Mouse (Mus musculus): ENCODE data around the gene Rmi1. TPM values are rescaled to one million over a fixed set of nuclear protein-coding genes. Genes with fewer than 3 reads are reported as not detected.
"Not testable (repeated sequence)": the region's sequence is repeated elsewhere in the genome, so short reads cannot be mapped to it uniquely, and the experiment has no call there.

Rmi1 gene
- polyA plus RNA-seq (2015; fragmentation: Nextera tagmentation; extraction: Ambion mirVana), result 28.0 and 28.4 TPM in 2 replicates

GRCm38 (mm10) chr13:58402003-58402743 lies at the start of gene Rmi1:
Rmi1 (plus strand) TSS chr13:58402248.
- peaks cover 16% of the 10 kb centered on the region for H3K36me3 ChIP-seq (ENCODE audit: poor library complexity, severe bottlenecking)
- H3K27me3 ChIP-seq, result no peaks in the 10 kb centered on the region
- H3K4me3 ChIP-seq, result peak within 1 kb of the TSS; percentile 99
- peaks cover 17% of the 10 kb centered on the region for H3K4me1 ChIP-seq
- H3K4me2 ChIP-seq, result peak within 1 kb of the TSS; percentile 82
- no peaks in the 10 kb centered on the region for H3K9me3 ChIP-seq (replicated peaks)
- under 1% methylated on average over 87 of the region's 91 CpGs for WGBS
- H3K27ac ChIP-seq, result peak within 1 kb of the TSS; percentile 100
- peak; percentile 95 for ATAC-seq
- H3K9ac ChIP-seq, result peak within 1 kb of the TSS; percentile 100

DNA sequence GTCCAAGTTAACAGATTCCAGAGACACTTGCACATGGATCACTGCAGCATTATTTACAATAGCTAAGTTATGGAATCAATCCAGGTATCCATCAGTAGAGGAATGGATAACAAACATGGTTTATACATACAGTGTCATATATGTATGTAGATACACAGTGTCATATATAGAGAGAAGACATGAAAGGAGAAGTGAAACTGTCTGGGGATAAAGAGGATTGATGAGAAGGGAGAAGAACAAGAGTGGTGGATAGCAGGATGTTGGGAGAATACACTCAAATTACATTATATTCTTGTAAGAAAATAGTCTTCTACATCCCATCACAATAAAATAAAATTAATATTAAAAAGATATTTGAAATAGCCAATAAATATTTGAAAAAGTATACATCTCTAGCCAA lies 49.1 kb upstream of the Rmi1 start:
- Histone ChIP-seq H3K4me3 (no peak overlapping the region), H3K9me3 (replicated peaks) (no peaks in the 10 kb centered on the region), H3K27me3 (no peaks in the 10 kb centered on the region), H3K27ac (no peak overlapping the region), H3K4me1 (no peaks in the 10 kb centered on the region), H3K4me2 (no peak overlapping the region), H3K9ac (no peak overlapping the region), H3K36me3 (ENCODE audit: poor library complexity, severe bottlenecking) (no peaks in the 10 kb centered on the region)
- ATAC-seq, result no peak

GRCm38 (mm10) chr13:58358629-58359303 lies 43.3 kb upstream of the Rmi1 start, which contains the start of gene Kif27:
Kif27 (minus strand) TSS chr13:58359122.
- H3K36me3 ChIP-seq (ENCODE audit: poor library complexity, severe bottlenecking), result no peaks in the 10 kb centered on the region
- no peak within 1 kb of the TSS for H3K27ac ChIP-seq
- H3K4me1 ChIP-seq, result 0 out of 2 replicates have a peak, but pooled peaks cover 3% of the 10 kb centered on the region
- H3K4me3 ChIP-seq, result peak within 1 kb of the TSS; percentile 74
- peak; percentile 99 for ATAC-seq
- peak within 1 kb of the TSS; percentile 95 for H3K4me2 ChIP-seq
- no peaks in the 10 kb centered on the region for H3K27me3 ChIP-seq
- under 1% methylated on average over 46 of the region's 85 CpGs for WGBS
- no peaks in the 10 kb centered on the region for H3K9me3 ChIP-seq (replicated peaks)
- peak within 1 kb of the TSS; percentile 80 for H3K9ac ChIP-seq

DNA sequence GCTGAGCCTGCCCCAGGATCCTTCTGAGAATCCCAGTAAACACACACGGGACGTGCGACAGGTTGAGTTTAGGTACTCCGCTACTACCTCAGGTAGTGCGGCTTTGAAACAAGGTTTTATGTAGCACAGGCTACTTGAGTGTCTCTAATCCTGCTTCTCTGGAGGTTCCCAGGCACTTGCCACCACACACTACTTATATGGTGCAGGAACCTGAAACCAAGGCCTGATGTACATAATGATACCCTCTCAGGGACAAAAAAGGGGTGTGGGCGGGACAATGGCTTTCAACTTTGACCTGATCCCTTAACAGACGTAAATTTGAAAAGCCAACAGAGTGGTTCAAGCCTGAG lies 42.8 kb upstream of the Rmi1 start:
- H3K4me2 ChIP-seq, result peak overlapping the region; percentile 95
- WGBS, result 3% methylated on average over 7 of the region's 7 CpGs
- peak overlapping the region; percentile 80 for H3K9ac ChIP-seq
- H3K27ac ChIP-seq, result no peak overlapping the region
- no peaks in the 10 kb centered on the region for H3K27me3 ChIP-seq
- ATAC-seq, result no peak
- H3K4me3 ChIP-seq, result peak overlapping the region; percentile 74
- H3K36me3 ChIP-seq (ENCODE audit: poor library complexity, severe bottlenecking), result no peaks in the 10 kb centered on the region
- H3K9me3 ChIP-seq (replicated peaks), result no peaks in the 10 kb centered on the region
- 0 out of 2 replicates have a peak, but pooled peaks cover 3% of the 10 kb centered on the region for H3K4me1 ChIP-seq

- ATAC-seq, result no peak
- Histone ChIP-seq H3K9me3 (replicated peaks) (no peaks in the 10 kb centered on the region), H3K27ac (no peak overlapping the region), H3K27me3 (no peaks in the 10 kb centered on the region), H3K36me3 (ENCODE audit: poor library complexity, severe bottlenecking) (no peaks in the 10 kb centered on the region), H3K4me3 (no peak overlapping the region), H3K4me1 (no peaks in the 10 kb centered on the region), H3K9ac (no peak overlapping the region), H3K4me2 (no peak overlapping the region)
- WGBS, result 79% methylated on average over 8 of the region's 8 CpGs
These were observed 37.5 kb upstream of the Rmi1 start for GRCm38 (mm10) chr13:58364353-58365175.

GRCm38 (mm10) chr13:58365179-58365578 lies 36.9 kb upstream of the Rmi1 start:
- H3K4me1 ChIP-seq; H3K36me3 ChIP-seq (ENCODE audit: poor library complexity, severe bottlenecking); H3K9ac ChIP-seq; ATAC-seq; H3K4me3 ChIP-seq; H3K9me3 ChIP-seq (replicated peaks); H3K27me3 ChIP-seq; H3K27ac ChIP-seq; H3K4me2 ChIP-seq: not testable (repeated sequence)
- 84% methylated on average over 8 of the region's 8 CpGs for WGBS

GRCm38 (mm10) chr13:58366373-58366772 lies 35.7 kb upstream of the Rmi1 start:
- no peak overlapping the region for H3K4me2 ChIP-seq
- no peaks in the 10 kb centered on the region for H3K9me3 ChIP-seq (replicated peaks)
- H3K36me3 ChIP-seq (ENCODE audit: poor library complexity, severe bottlenecking), result no peaks in the 10 kb centered on the region
- no peaks in the 10 kb centered on the region for H3K4me1 ChIP-seq
- no peaks in the 10 kb centered on the region for H3K27me3 ChIP-seq
- ATAC-seq, result no peak
- no peak overlapping the region for H3K27ac ChIP-seq
- H3K9ac ChIP-seq, result no peak overlapping the region
- no peak overlapping the region for H3K4me3 ChIP-seq
- 94% methylated on average over 3 of the region's 3 CpGs for WGBS

DNA sequence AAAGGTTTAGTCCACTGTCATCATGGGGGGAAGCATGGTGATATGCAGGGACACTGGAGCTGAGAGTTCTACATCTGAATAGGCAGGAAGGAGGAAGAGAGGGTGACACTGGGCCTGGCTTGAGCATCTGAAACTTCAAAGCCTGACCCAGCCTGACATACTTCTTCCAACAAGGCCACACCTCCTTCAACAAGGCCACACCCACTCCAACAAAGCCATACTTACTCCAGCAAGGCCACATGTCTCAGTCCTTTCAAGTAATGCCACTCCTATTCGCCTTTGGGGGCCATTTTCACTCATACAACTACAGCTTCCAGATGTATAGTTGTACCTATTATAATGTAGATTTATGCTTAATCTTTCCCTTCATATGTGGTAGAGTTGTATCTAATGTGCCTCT lies 34.4 kb upstream of the Rmi1 start:
- 71% methylated on average over 1 of the region's 1 CpGs for WGBS
- no peak overlapping the region for H3K4me3 ChIP-seq
- H3K9me3 ChIP-seq (replicated peaks), result no peaks in the 10 kb centered on the region
- no peak overlapping the region for H3K4me2 ChIP-seq
- H3K27ac ChIP-seq, result no peak overlapping the region
- no peak for ATAC-seq
- no peaks in the 10 kb centered on the region for H3K27me3 ChIP-seq
- H3K9ac ChIP-seq, result no peak overlapping the region
- no peaks in the 10 kb centered on the region for H3K36me3 ChIP-seq (ENCODE audit: poor library complexity, severe bottlenecking)
- no peaks in the 10 kb centered on the region for H3K4me1 ChIP-seq

- Histone ChIP-seq H3K36me3 (ENCODE audit: poor library complexity, severe bottlenecking) (no peaks in the 10 kb centered on the region), H3K4me1 (no peaks in the 10 kb centered on the region), H3K27ac (no peak overlapping the region), H3K27me3 (no peaks in the 10 kb centered on the region), H3K4me3 (no peak overlapping the region), H3K9ac (no peak overlapping the region), H3K9me3 (replicated peaks) (no peaks in the 10 kb centered on the region), H3K4me2 (no peak overlapping the region)
- 87% methylated on average over 4 of the region's 4 CpGs for WGBS
- no peak for ATAC-seq
These were observed 33.2 kb upstream of the Rmi1 start for GRCm38 (mm10) chr13:58368835-58369234.

- no peaks in the 10 kb centered on the region for H3K27me3 ChIP-seq
- H3K9me3 ChIP-seq (replicated peaks), result 0 out of 2 replicates have a peak, but pooled peaks cover 2% of the 10 kb centered on the region
- H3K9ac ChIP-seq, result no peak overlapping the region
- H3K4me3 ChIP-seq, result no peak overlapping the region
- ATAC-seq, result no peak
- no peak overlapping the region for H3K4me2 ChIP-seq
- no peaks in the 10 kb centered on the region for H3K4me1 ChIP-seq
- H3K36me3 ChIP-seq (ENCODE audit: poor library complexity, severe bottlenecking), result no peaks in the 10 kb centered on the region
- H3K27ac ChIP-seq, result no peak overlapping the region
- 80% methylated on average over 5 of the region's 5 CpGs for WGBS
These were observed 29.5 kb upstream of the Rmi1 start for GRCm38 (mm10) chr13:58372278-58373152.

DNA sequence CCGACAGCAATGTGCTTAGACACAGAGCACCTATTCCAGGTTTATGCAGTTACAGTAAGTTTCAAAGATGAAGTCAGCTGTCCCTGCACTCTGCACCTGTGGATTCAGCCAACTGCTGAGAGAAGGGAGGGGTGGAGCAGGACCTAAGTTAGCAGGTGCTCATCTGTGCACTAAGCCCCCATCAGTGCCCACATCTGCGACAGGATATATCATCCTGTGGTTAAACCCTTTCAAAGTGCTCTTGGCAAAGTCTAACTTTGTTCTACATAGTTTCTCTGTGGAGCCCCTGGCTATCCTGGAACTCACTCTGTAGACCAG lies 28.9 kb upstream of the Rmi1 start:
- Histone ChIP-seq H3K36me3 (ENCODE audit: poor library complexity, severe bottlenecking) (no peaks in the 10 kb centered on the region), H3K27ac (no peak overlapping the region), H3K9ac (no peak overlapping the region), H3K27me3 (no peaks in the 10 kb centered on the region), H3K9me3 (replicated peaks) (0 out of 2 replicates have a peak, but pooled peaks cover 2% of the 10 kb centered on the region), H3K4me1 (no peaks in the 10 kb centered on the region), H3K4me2 (no peak overlapping the region), H3K4me3 (no peak overlapping the region)
- no peak for ATAC-seq
- 97% methylated on average over 2 of the region's 2 CpGs for WGBS

All from forebrain, embryonic 13.5 days (tissue).